Mouse (Mus musculus): ENCODE results near the gene Drc1. TPM values are rescaled to one million over a fixed set of nuclear protein-coding genes. Genes with fewer than 3 reads are reported as not detected.

Drc1 gene
- polyA plus RNA-seq, 1 experiment from 2014 or later: 1.1 TPM

- no peak for ATAC-seq
- TF ChIP-seq CTCF (IDR thresholded peaks at IDR 0.05; ENCODE audit: low read depth): no peak
- Histone ChIP-seq H3K9me3 (ENCODE audit: control insufficient read depth) (no peaks in the 10 kb centered on the region), H3K9ac (ENCODE audit: low read depth, low read length) (no peak overlapping the region), H3K27ac (ENCODE audit: low read depth, low read length) (no peak overlapping the region), H3K4me2 (replicated peaks; ENCODE audit: low read depth) (no peak overlapping the region), H3K36me3 (ENCODE audit: control insufficient read depth, insufficient read depth) (no peaks in the 10 kb centered on the region; the same call in 1 of the 2 replicates), H3K4me3 (ENCODE audit: low read depth, low read length) (no peak overlapping the region), H3K4me1 (replicated peaks; ENCODE audit: control insufficient read depth, insufficient read depth, low read length) (no peaks in the 10 kb centered on the region), H3K27me3 (replicated peaks; ENCODE audit: control insufficient read depth, insufficient read depth, low read length) (no peaks in the 10 kb centered on the region)
- 79% methylated on average over 14 of the region's 14 CpGs for WGBS
These were observed 74.5 kb downstream of the Drc1 start for GRCm38 (mm10) chr5:30355559-30356159.

- TF ChIP-seq CTCF (IDR thresholded peaks at IDR 0.05; ENCODE audit: low read depth): no peak
- Histone ChIP-seq H3K4me2 (replicated peaks; ENCODE audit: low read depth) (no peak overlapping the region), H3K27me3 (replicated peaks; ENCODE audit: control insufficient read depth, insufficient read depth, low read length) (no peaks in the 10 kb centered on the region), H3K4me1 (replicated peaks; ENCODE audit: control insufficient read depth, insufficient read depth, low read length) (no peaks in the 10 kb centered on the region), H3K36me3 (ENCODE audit: control insufficient read depth, insufficient read depth) (no peaks in the 10 kb centered on the region; the same call in 1 of the 2 replicates), H3K9me3 (ENCODE audit: control insufficient read depth) (no peaks in the 10 kb centered on the region), H3K4me3 (ENCODE audit: low read depth, low read length) (no peak overlapping the region), H3K9ac (ENCODE audit: low read depth, low read length) (no peak overlapping the region), H3K27ac (ENCODE audit: low read depth, low read length) (no peak overlapping the region)
- WGBS: 60% methylated on average over 7 of the region's 7 CpGs
- ATAC-seq: no peak
These were observed 75.5 kb downstream of the Drc1 start for GRCm38 (mm10) chr5:30356647-30357046.

GRCm38 (mm10) chr5:30358436-30359099 is 77.4 kb downstream of the Drc1 start:
- H3K4me2 ChIP-seq (replicated peaks; ENCODE audit: low read depth): no peak overlapping the region
- no peaks in the 10 kb centered on the region for H3K27me3 ChIP-seq (replicated peaks; ENCODE audit: control insufficient read depth, insufficient read depth, low read length)
- H3K4me3 ChIP-seq (ENCODE audit: low read depth, low read length): no peak overlapping the region
- no peak for TF ChIP-seq CTCF (IDR thresholded peaks at IDR 0.05; ENCODE audit: low read depth)
- no peaks in the 10 kb centered on the region for H3K4me1 ChIP-seq (replicated peaks; ENCODE audit: control insufficient read depth, insufficient read depth, low read length)
- no peaks in the 10 kb centered on the region for H3K9me3 ChIP-seq (ENCODE audit: control insufficient read depth)
- H3K9ac ChIP-seq (ENCODE audit: low read depth, low read length): no peak overlapping the region
- no peak overlapping the region for H3K27ac ChIP-seq (ENCODE audit: low read depth, low read length)
- no peaks in the 10 kb centered on the region; the same call in 1 of the 2 replicates for H3K36me3 ChIP-seq (ENCODE audit: control insufficient read depth, insufficient read depth)
- WGBS: 82% methylated on average over 10 of the region's 10 CpGs
- ATAC-seq: no peak

GRCm38 (mm10) chr5:30367405-30367804 is 86.2 kb downstream of the Drc1 start:
- H3K36me3 ChIP-seq (ENCODE audit: control insufficient read depth, insufficient read depth): no peaks in the 10 kb centered on the region
- H3K27me3 ChIP-seq (replicated peaks; ENCODE audit: control insufficient read depth, insufficient read depth, low read length): no peaks in the 10 kb centered on the region
- H3K27ac ChIP-seq (ENCODE audit: low read depth, low read length): no peak overlapping the region
- no peaks in the 10 kb centered on the region for H3K9me3 ChIP-seq (ENCODE audit: control insufficient read depth)
- WGBS: 77% methylated on average over 8 of the region's 8 CpGs
- H3K9ac ChIP-seq (ENCODE audit: low read depth, low read length): no peak overlapping the region
- ATAC-seq: no peak
- no peak overlapping the region for H3K4me3 ChIP-seq (ENCODE audit: low read depth, low read length)
- H3K4me2 ChIP-seq (replicated peaks; ENCODE audit: low read depth): no peak overlapping the region
- no peak for TF ChIP-seq CTCF (IDR thresholded peaks at IDR 0.05; ENCODE audit: low read depth)
- no peaks in the 10 kb centered on the region for H3K4me1 ChIP-seq (replicated peaks; ENCODE audit: control insufficient read depth, insufficient read depth, low read length)

GRCm38 (mm10) chr5:30369426-30369825 is 88.2 kb downstream of the Drc1 start:
- H3K9me3 ChIP-seq (ENCODE audit: control insufficient read depth): no peaks in the 10 kb centered on the region
- H3K4me2 ChIP-seq (replicated peaks; ENCODE audit: low read depth): no peak overlapping the region
- ATAC-seq: no peak
- no peak overlapping the region for H3K27ac ChIP-seq (ENCODE audit: low read depth, low read length)
- TF ChIP-seq CTCF (IDR thresholded peaks at IDR 0.05; ENCODE audit: low read depth): no peak
- WGBS: 44% methylated on average over 5 of the region's 5 CpGs
- H3K4me3 ChIP-seq (ENCODE audit: low read depth, low read length): no peak overlapping the region
- H3K27me3 ChIP-seq (replicated peaks; ENCODE audit: control insufficient read depth, insufficient read depth, low read length): no peaks in the 10 kb centered on the region
- no peaks in the 10 kb centered on the region for H3K36me3 ChIP-seq (ENCODE audit: control insufficient read depth, insufficient read depth)
- no peak overlapping the region for H3K9ac ChIP-seq (ENCODE audit: low read depth, low read length)
- H3K4me1 ChIP-seq (replicated peaks; ENCODE audit: control insufficient read depth, insufficient read depth, low read length): no peaks in the 10 kb centered on the region

- Histone ChIP-seq H3K27me3 (replicated peaks; ENCODE audit: control insufficient read depth, insufficient read depth, low read length) (no peaks in the 10 kb centered on the region), H3K4me2 (replicated peaks; ENCODE audit: low read depth) (no peak overlapping the region), H3K36me3 (ENCODE audit: control insufficient read depth, insufficient read depth) (no peaks in the 10 kb centered on the region), H3K4me3 (ENCODE audit: low read depth, low read length) (no peak overlapping the region), H3K9ac (ENCODE audit: low read depth, low read length) (no peak overlapping the region), H3K9me3 (ENCODE audit: control insufficient read depth) (no peaks in the 10 kb centered on the region), H3K4me1 (replicated peaks; ENCODE audit: control insufficient read depth, insufficient read depth, low read length) (no peaks in the 10 kb centered on the region), H3K27ac (ENCODE audit: low read depth, low read length) (no peak overlapping the region)
- ATAC-seq: no peak
- no peak for TF ChIP-seq CTCF (IDR thresholded peaks at IDR 0.05; ENCODE audit: low read depth)
- 67% methylated on average over 7 of the region's 7 CpGs for WGBS
These were observed 101.7 kb downstream of the Drc1 start for GRCm38 (mm10) chr5:30382876-30383275.

Measured in intestine, postnatal 0 days (tissue).